Mouse (Mus musculus) intestine, embryonic 14.5 days (tissue): ENCODE results near the gene Pik3cb. TPM values are rescaled to one million over a fixed set of nuclear protein-coding genes. Genes with fewer than 3 reads are reported as not detected.

Experiments used
- ATAC-seq: fragments of 200-750 bp; cut with Nextera tagmentation; replicated peaks from 2 replicates; pipeline ENCODE4 v1.8.0; 2017; ENCODE audit warnings: low read depth, moderate number of reproducible peaks, moderate TSS enrichment, moderate library complexity; ENCODE audit not compliant: low FRiP score, low TSS enrichment
- DNase-seq: peaks from one replicate; pipeline ENCODE4 v3.0.0-alpha.2; 2018; ENCODE audit warnings: low spot score
- H3K27ac ChIP-seq: fragments of 300-500 bp; sonication (generic); 2 replicates; pipeline ENCODE4 v1.5.1; 2014; ENCODE audit warnings: low read depth, mild to moderate bottlenecking, control low read depth
- H3K27me3 ChIP-seq: fragments of 300-500 bp; sonication (generic); replicated peaks from 2 replicates; pipeline ENCODE4 v1.6.1; 2014; ENCODE audit warnings: low read length, control low read depth; ENCODE audit not compliant: control insufficient read depth, insufficient read depth
- H3K36me3 ChIP-seq: fragments of 300-500 bp; sonication (generic); 2 replicates; pipeline ENCODE4 v1.6.1; 2014; ENCODE audit warnings: low read length, control low read depth; ENCODE audit not compliant: control insufficient read depth, insufficient read depth
- H3K4me1 ChIP-seq: fragments of 300-500 bp; sonication (generic); replicated peaks from 2 replicates; pipeline ENCODE4 v1.6.1; 2014; ENCODE audit warnings: low read length, control low read depth, mixed read lengths; ENCODE audit not compliant: control insufficient read depth, insufficient read depth
- H3K4me2 ChIP-seq: fragments of 300-500 bp; sonication (generic); 2 replicates; pipeline ENCODE4 v1.6.1; 2014; ENCODE audit warnings: low read length
- H3K4me3 ChIP-seq: fragments of 300-500 bp; sonication (generic); 2 replicates; pipeline ENCODE4 v1.5.1; 2014; ENCODE audit warnings: low read depth, low read length, control low read depth, mixed read lengths
- H3K9ac ChIP-seq: fragments of 300-500 bp; sonication (generic); 2 replicates; pipeline ENCODE4 v1.6.1; 2014; ENCODE audit warnings: mild to moderate bottlenecking, low read length
- H3K9me3 ChIP-seq: fragments of 300-500 bp; sonication (generic); 2 replicates; pipeline ENCODE4 v1.6.1; 2016; ENCODE audit warnings: low read length, control low read depth; ENCODE audit not compliant: control insufficient read depth
- WGBS: fragments of 180-500 bp; shearing (Covaris S2); extraction: QIAGEN DNeasy Blood & Tissue Kit; methylation state at CpG from one replicate; pipeline ENCODE4 v1.1.7; 2014; 5-methylcytosine and 5-hydroxymethylcytosine counted together
- polyA plus RNA-seq: library from polyadenylated mRNA; unstranded; fragments of >200 nt; fragmentation: Nextera tagmentation; extraction: Ambion mirVana; gene quantifications from 2 replicates; pipeline ENCODE4 v1.2.1, GENCODE M21; 2014

Pik3cb gene
- polyA plus RNA-seq, 1 experiment from 2014 or later, result 0.88 TPM

DNA sequence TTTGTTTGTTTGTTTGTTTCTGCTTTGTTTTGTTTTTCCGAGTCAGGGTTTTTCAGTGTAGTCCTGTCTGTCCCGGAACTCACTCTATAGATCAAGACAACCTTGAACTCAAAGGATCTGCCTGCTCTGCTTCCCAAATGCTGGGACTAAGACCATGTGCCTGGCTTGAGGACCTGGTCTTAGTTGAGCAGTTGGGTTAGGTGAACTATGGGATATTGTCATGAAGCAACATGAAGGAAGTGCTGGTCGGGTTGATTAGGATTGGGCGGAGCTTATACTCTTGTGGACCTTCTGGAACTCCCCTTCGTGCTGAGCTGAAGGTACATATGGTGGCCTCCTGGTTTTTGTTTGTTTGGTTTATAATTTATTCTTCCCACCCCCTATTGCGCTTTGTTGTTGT lies 18.3 kb upstream of the Pik3cb start:
- Histone ChIP-seq H3K4me1 (no peaks in the 10 kb centered on the region), H3K27me3 (no peaks in the 10 kb centered on the region), H3K4me3 (no peak overlapping the region), H3K9ac (no peak overlapping the region), H3K9me3 (no peaks in the 10 kb centered on the region), H3K36me3 (no peaks in the 10 kb centered on the region), H3K27ac (no peak overlapping the region), H3K4me2 (no peak overlapping the region)
- ATAC-seq (no peak), DNase-seq (no peak)
- 83% methylated on average over 6 of the region's 6 CpGs for WGBS

DNA sequence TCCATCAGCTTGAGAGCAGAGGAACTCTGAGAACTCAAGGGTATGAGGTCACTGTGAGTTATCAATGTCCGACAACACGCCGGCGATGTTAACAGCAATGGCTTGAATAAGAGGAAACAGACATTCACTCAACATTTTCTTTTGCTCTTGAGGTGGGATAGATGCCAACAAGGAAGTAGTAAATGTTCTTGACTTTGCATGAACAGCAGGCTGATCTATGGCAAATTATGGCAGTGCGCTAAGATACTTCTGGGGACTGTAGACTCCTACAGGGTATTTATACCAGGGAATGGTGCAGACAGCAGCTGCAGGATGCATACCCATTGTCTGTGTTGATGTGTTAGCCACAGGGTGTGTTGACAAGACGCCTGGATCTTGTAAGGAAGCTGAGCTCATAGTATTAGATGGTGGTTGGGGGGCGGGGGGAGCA lies 17.8 kb upstream of the Pik3cb start:
- no peak for ATAC-seq
- no peaks in the 10 kb centered on the region for H3K4me1 ChIP-seq
- H3K4me2 ChIP-seq, result no peak overlapping the region
- H3K9ac ChIP-seq, result no peak overlapping the region
- 64% methylated on average over 7 of the region's 7 CpGs for WGBS
- H3K4me3 ChIP-seq, result no peak overlapping the region
- H3K36me3 ChIP-seq, result no peaks in the 10 kb centered on the region
- H3K27ac ChIP-seq, result no peak overlapping the region
- H3K27me3 ChIP-seq, result no peaks in the 10 kb centered on the region
- H3K9me3 ChIP-seq, result no peaks in the 10 kb centered on the region
- no peak for DNase-seq

DNA sequence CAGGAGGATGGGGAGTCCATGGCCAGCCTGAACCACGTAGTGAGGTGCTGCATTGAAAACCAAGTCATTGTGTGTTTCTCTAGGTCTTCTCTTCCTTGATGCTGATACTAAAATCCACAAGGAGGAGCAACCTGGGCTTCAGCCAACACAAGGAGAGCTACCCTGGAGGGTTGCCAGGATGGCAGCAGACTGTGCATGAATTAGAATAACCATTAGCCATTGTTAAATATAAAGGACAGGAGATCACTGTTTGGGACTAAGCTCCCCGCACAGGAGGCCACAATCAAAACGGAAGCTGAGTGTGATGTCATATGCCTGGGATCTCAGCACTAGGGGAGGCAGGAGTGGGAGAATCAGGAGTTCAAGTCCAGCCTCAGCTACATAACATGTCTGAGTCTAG lies 13.2 kb upstream of the Pik3cb start:
- DNase-seq (no peak), ATAC-seq (no peak)
- Histone ChIP-seq H3K9me3 (no peaks in the 10 kb centered on the region), H3K9ac (no peak overlapping the region), H3K27me3 (no peaks in the 10 kb centered on the region), H3K4me3 (no peak overlapping the region), H3K4me2 (no peak overlapping the region), H3K36me3 (no peaks in the 10 kb centered on the region), H3K27ac (no peak overlapping the region), H3K4me1 (no peaks in the 10 kb centered on the region)
- WGBS, result 58% methylated on average over 3 of the region's 3 CpGs

DNA sequence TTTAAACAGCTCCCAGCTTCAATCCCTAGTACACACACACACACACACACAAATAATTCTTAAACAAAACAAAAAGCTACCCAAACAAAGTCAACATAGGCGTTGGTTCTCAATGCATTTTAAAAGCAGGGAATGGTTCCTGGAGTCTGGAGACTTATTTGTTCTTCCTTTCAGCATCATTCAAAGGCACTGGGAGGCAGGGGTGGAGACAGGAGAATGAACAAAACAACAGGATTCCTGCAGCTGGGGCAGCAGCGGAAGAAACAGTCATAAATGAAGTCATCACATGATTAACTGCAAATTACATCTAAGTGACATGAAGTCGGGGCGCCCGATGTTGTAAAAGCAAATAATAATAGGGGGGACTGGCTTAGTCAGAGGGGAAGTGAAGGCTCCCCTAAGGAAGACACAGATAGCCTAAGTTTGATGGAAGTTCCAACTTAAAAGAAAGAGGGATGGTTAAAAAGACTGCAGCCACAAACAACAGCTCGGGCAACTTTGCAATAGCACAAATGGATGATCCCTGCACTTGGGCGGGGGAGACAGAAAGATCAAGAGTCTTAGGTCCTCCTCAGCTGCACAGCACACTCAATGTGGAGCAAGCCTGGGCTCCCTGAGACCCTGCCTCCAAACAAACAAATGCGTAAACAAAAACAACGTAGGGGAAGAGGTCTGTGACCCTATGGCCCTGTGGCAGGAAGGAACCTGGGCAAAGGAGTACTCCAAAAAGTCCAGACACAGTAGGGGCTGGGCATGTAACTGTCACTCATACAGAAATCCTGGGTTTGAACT lies 12.5 kb upstream of the Pik3cb start:
- no peak overlapping the region for H3K4me2 ChIP-seq
- no peaks in the 10 kb centered on the region for H3K9me3 ChIP-seq
- DNase-seq (no peak), ATAC-seq (no peak)
- H3K36me3 ChIP-seq, result no peaks in the 10 kb centered on the region
- H3K4me3 ChIP-seq, result no peak overlapping the region
- no peak overlapping the region for H3K9ac ChIP-seq
- no peak overlapping the region for H3K27ac ChIP-seq
- no peaks in the 10 kb centered on the region for H3K4me1 ChIP-seq
- H3K27me3 ChIP-seq, result no peaks in the 10 kb centered on the region
- 27% methylated on average over 9 of the region's 9 CpGs for WGBS

DNA sequence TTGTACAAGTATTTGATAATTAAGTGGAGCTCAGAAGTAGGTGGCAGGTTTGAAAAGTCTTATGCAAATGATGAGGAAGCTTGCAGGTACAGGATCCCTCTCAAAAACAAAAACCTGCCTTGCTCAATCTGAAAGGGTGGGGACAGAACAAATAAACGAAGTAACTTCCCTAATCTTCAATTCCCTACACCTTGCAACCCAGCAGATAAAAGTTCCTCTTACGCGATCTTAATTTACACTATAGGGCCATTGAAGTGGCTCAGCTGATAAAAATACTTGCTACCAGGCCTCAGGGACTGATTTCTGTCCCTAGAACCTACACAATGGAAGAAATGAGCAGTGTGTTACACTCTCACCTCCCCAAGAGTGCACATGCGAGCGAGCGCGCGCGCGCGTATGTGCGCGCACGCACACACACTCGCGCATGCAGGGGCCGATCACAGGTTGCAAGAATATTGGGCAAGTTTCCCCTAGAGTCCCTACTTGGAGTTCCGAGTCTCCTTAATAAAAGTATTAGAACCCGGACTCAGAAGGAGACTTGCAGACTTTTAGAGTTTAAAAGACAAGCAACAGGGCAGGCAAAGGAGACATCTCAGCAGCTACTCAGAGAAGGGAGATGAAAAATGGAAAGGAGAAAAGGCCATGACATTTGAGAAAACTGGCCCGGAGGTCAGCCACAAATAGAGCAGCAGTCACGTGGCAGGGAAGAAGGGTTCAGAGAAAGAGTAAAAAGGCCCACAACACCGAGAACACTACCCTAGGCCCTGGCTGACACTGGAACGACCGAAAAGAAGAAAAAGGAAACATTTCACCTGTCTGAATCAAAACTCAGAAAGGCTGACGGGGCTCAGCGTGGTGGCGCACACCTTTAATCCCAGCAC lies 6.7 kb upstream of the Pik3cb start:
- Histone ChIP-seq H3K27me3 (peaks cover 1% of the 10 kb centered on the region; the same call in 1 of the 2 replicates), H3K4me3 (no peak overlapping the region), H3K4me1 (no peaks in the 10 kb centered on the region), H3K9ac (no peak overlapping the region), H3K9me3 (no peaks in the 10 kb centered on the region), H3K36me3 (no peaks in the 10 kb centered on the region), H3K27ac (no peak overlapping the region), H3K4me2 (no peak overlapping the region)
- no peak for ATAC-seq
- WGBS, result 75% methylated on average over 27 of the region's 27 CpGs
- DNase-seq, result no peak

DNA sequence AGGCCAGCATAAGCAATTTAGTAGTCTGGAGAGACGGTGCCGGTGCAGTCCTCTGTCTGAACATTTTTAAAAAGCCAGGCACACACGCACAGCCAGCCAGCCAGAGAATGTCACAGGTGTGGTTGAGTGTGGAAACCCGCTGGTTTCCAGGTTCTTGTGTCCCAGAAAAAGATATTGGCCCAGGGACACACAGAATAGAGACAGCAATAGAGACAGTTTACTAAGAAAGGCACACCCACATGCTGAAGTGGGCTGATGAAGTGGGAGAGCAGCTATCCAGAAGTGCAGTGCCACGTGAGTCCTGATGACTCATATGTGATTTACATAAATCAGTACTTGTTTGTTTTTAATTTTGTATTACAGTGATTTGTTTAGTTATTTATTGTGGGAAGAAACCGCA lies 5.3 kb upstream of the Pik3cb start:
- H3K9me3 ChIP-seq, result no peaks in the 10 kb centered on the region
- H3K27ac ChIP-seq, result no peak overlapping the region
- no peak overlapping the region for H3K4me2 ChIP-seq
- peaks cover 6% of the 10 kb centered on the region; the same call in 1 of the 2 replicates for H3K27me3 ChIP-seq
- no peak for DNase-seq
- no peaks in the 10 kb centered on the region for H3K4me1 ChIP-seq
- ATAC-seq, result no peak
- H3K9ac ChIP-seq, result no peak overlapping the region
- H3K4me3 ChIP-seq, result no peak overlapping the region
- no peaks in the 10 kb centered on the region for H3K36me3 ChIP-seq
- WGBS, result 32% methylated on average over 6 of the region's 6 CpGs

DNA sequence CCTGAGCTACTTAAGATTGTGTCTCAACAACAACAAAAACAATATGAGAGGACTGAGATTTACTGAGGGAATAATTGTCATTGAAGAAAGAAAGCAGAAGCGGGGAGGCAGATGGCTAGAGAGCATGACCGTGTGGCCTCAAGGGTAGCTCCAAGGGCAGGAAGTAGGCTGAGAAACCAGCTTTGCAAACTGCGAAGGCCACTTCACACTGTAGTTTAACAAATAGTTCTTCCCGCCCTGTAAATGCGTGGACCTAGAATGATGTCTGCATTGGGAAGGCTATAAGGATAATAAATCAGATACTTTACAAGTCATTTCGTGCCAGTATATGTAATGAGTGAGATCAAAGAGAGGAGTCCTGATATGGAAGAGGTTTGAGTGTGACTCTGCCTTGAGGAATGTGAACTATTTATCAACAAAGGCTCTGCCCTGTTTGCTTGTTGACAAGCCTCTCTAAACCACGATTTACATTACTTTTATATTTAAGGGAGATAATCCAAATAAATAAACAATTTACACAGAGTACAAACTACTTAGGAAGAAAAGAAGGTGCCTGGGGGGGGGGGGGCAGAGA lies 4.1 kb upstream of the Pik3cb start:
- H3K4me1 ChIP-seq, result no peaks in the 10 kb centered on the region
- WGBS, result 28% methylated on average over 7 of the region's 7 CpGs

DNA sequence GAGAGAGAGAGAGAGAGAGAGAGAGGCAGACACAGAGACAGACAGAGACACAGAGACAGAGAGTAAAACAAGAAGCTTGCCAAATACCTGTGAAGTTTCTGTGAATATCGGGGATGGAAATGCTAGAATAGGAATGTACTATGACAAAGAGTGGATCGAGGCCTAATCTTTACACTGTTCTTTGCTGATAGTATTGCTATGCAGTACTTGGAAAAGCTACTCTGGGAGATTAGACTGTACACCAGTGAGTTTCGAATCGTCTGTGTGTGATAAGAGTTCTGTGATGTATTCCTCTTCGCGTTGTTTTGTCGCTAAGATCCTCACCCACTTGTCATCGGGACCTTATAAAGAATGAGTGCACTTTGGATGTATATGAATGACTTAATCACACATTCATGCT lies 1.2 kb upstream of the Pik3cb start:
- ATAC-seq, result no peak

More for the DNA sequence above, 4.1 kb upstream of the Pik3cb start:
- H3K4me2 ChIP-seq, result no peak overlapping the region
- no peaks in the 10 kb centered on the region for H3K9me3 ChIP-seq
- H3K27me3 ChIP-seq, result peaks cover 6% of the 10 kb centered on the region; the same call in 1 of the 2 replicates
- no peak for DNase-seq
- H3K4me3 ChIP-seq, result no peak overlapping the region
- H3K36me3 ChIP-seq, result no peaks in the 10 kb centered on the region
- no peak overlapping the region for H3K27ac ChIP-seq
- no peak overlapping the region for H3K9ac ChIP-seq
- no peak for ATAC-seq

More for the DNA sequence above, 1.2 kb upstream of the Pik3cb start:
- Histone ChIP-seq H3K4me1 (peaks cover 5% of the 10 kb centered on the region), H3K27me3 (peaks cover 13% of the 10 kb centered on the region; the same call in 1 of the 2 replicates), H3K27ac (no peak overlapping the region), H3K9me3 (no peaks in the 10 kb centered on the region), H3K9ac (no peak overlapping the region), H3K36me3 (no peaks in the 10 kb centered on the region), H3K4me2 (no peak overlapping the region), H3K4me3 (no peak overlapping the region)
- no peak for DNase-seq
- 83% methylated on average over 8 of the region's 8 CpGs for WGBS
